Mouse (Mus musculus): ENCODE data around the gene Gm14409. TPM values are rescaled to one million over a fixed set of nuclear protein-coding genes. Genes with fewer than 3 reads are reported as not detected.
"Not testable (repeated sequence)": the region's sequence is repeated elsewhere in the genome, so short reads cannot be mapped to it uniquely, and the experiment has no call there.

Gene Gm14409
- polyA plus RNA-seq (2012; ENCODE audit: insufficient read depth, insufficient read length, missing spikeins): not detected in 2 replicates

DNA sequence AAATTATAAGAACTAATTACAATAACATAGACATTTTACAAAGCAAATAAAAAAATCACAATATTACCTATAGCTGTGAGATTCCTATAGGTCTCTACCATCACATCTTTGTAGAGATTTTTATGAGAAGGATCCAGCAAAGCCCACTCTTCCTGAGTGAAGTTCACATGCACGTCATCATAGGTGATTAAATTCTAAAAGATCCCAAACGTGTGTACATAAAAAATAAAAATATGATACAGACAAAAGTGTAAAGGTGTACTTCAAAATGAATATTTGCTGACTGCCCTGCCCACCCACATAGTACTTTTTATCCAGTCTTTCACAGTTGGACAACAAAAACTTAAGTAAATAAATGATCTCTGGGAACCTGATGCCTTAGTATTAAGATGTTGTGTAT, at the start of gene Gm14409:
Gene Gm14409 (minus strand): TSS at position 101 of the 400 bp plus-strand sequence.
- H3K4me3 ChIP-seq (ENCODE audit: insufficient read depth, low read depth, low read length); H3K27ac ChIP-seq (replicated peaks; ENCODE audit: low read depth, low read length); H3K4me1 ChIP-seq (ENCODE audit: control insufficient read depth, insufficient read depth, insufficient read length, low read length): not testable (repeated sequence)

DNA sequence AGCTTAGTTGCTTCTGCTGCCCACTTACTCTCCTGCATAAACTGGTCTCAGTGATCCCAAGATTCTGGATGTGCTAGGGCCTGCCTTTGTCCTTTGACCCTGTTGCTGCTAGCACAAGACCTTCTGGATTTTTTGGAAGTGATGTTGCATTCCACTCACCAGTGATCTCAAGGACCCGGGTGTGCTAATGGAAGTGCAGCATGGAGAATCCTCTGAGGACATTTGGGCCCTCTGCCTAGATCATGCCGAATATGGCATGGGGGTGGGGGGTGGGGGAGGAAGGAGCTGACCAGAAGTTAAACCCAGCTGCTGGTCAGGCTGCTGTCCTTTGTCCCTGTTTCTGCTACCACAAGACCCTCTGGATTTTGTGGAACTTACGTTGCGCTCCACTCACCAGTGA, 42.8 kb upstream of the Gm14409 start:
- H3K4me3 ChIP-seq (ENCODE audit: insufficient read depth, low read depth, low read length); H3K4me1 ChIP-seq (ENCODE audit: control insufficient read depth, insufficient read depth, insufficient read length, low read length); H3K27ac ChIP-seq (replicated peaks; ENCODE audit: low read depth, low read length): not testable (repeated sequence)

- not testable (repeated sequence) for H3K4me1 ChIP-seq (ENCODE audit: control insufficient read depth, insufficient read depth, insufficient read length, low read length); H3K4me3 ChIP-seq (ENCODE audit: insufficient read depth, low read depth, low read length); H3K27ac ChIP-seq (replicated peaks; ENCODE audit: low read depth, low read length)
Observed at GRCm38 (mm10) chr2:177304980-177305379, 38.1 kb upstream of the Gm14409 start.

GRCm38 (mm10) chr2:177283701-177284100, 16.9 kb upstream of the Gm14409 start:
- not testable (repeated sequence) for H3K4me3 ChIP-seq (ENCODE audit: insufficient read depth, low read depth, low read length); H3K27ac ChIP-seq (replicated peaks; ENCODE audit: low read depth, low read length); H3K4me1 ChIP-seq (ENCODE audit: control insufficient read depth, insufficient read depth, insufficient read length, low read length)

DNA sequence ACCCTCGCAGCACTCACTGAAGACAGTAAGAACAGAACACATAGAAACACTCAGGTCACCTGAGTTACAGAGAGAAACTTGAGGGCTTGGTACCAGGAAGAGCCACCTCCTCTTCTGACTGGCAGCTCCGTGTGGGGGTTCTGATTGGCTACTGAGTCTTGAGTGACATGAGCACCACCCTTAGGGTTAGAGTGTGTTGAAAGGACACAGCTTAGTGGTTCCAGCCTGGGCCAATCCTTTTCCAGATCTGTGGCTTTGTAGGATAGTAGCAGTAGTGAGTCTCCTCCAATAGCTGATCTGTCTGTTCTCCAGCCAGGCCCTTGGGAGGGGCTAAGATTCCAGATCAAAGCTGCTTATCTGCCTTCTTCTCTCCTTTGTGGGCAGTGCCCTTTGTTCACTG, 10.9 kb upstream of the Gm14409 start:
- H3K4me1 ChIP-seq (ENCODE audit: control insufficient read depth, insufficient read depth, insufficient read length, low read length); H3K27ac ChIP-seq (replicated peaks; ENCODE audit: low read depth, low read length); H3K4me3 ChIP-seq (ENCODE audit: insufficient read depth, low read depth, low read length): not testable (repeated sequence)

GRCm38 (mm10) chr2:177272237-177272636, 5.4 kb upstream of the Gm14409 start:
- H3K4me3 ChIP-seq (ENCODE audit: insufficient read depth, low read depth, low read length); H3K27ac ChIP-seq (replicated peaks; ENCODE audit: low read depth, low read length); H3K4me1 ChIP-seq (ENCODE audit: control insufficient read depth, insufficient read depth, insufficient read length, low read length): not testable (repeated sequence)

DNA sequence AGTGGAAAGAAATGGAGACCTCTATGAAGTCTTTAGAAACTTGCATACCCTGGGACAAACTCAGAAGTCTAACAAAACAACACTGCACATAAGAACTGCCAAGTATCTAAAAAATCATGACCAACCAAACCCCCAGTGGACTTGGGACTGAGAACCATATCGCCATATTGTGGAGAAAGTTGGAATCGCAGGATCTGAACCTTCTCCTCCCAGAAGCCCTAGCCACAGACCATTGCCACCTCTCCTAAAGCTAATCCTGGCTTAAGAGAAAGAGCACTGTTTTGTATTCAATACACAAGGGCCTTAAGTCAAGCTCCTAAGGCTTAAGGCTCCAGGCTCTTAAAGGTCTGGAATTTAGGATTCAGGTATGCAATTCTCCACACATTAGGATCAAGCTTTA, 19.4 kb downstream of the Gm14409 start:
- not testable (repeated sequence) for H3K4me1 ChIP-seq (ENCODE audit: control insufficient read depth, insufficient read depth, insufficient read length, low read length); H3K4me3 ChIP-seq (ENCODE audit: insufficient read depth, low read depth, low read length); H3K27ac ChIP-seq (replicated peaks; ENCODE audit: low read depth, low read length)

DNA sequence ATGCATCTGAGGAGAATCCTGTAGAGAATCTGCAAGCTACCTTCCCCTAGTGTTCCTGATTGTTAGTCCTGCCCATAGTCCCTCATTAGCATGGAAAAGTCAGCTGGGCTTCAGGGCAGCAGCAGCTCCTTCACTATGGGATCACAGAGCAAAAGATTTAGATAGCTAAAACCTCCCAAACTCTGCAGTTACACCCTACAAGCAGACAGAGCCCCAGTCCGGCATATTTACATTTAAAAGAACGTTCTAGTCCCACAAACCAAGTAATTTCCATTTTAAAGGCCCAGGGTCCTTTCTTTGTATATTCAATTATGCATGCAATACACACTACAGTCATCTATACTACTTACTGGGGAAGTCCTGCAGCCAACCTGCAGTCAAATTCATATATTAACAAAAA, 36.4 kb downstream of the Gm14409 start:
- not testable (repeated sequence) for H3K4me1 ChIP-seq (ENCODE audit: control insufficient read depth, insufficient read depth, insufficient read length, low read length); H3K4me3 ChIP-seq (ENCODE audit: insufficient read depth, low read depth, low read length); H3K27ac ChIP-seq (replicated peaks; ENCODE audit: low read depth, low read length)

Other genes with a start within 250 kb of the Gm14409 start
- 0.96 and 3.9 TPM in 2 replicates for gene Gm14401, start 192.7 kb downstream of the Gm14409 start, polyA plus RNA-seq (2012; ENCODE audit: insufficient read depth, insufficient read length, missing spikeins)
- 3.0 and 5.8 TPM in 2 replicates for gene Gm14410, start 60.6 kb downstream of the Gm14409 start, polyA plus RNA-seq (2012; ENCODE audit: insufficient read depth, insufficient read length, missing spikeins)
- 2.9 TPM in 1 of 2 replicates, not detected in the other for gene Gm14412, start 57.3 kb upstream of the Gm14409 start, polyA plus RNA-seq (2012; ENCODE audit: insufficient read depth, insufficient read length, missing spikeins)
- gene Gm14418, start 131.3 kb upstream of the Gm14409 start, polyA plus RNA-seq (2012; ENCODE audit: insufficient read depth, insufficient read length, missing spikeins): 10.1 and 19.0 TPM in 2 replicates
- gene Zfp970, start 197.7 kb upstream of the Gm14409 start, polyA plus RNA-seq (2012; ENCODE audit: insufficient read depth, insufficient read length, missing spikeins): 26.1 TPM in 2 replicates
- gene Gm14403, start 231.2 kb upstream of the Gm14409 start, polyA plus RNA-seq (2012; ENCODE audit: insufficient read depth, insufficient read length, missing spikeins): 17.9 and 41.5 TPM in 2 replicates